Mouse (Mus musculus): ENCODE results near the gene Fam76a.

DNA sequence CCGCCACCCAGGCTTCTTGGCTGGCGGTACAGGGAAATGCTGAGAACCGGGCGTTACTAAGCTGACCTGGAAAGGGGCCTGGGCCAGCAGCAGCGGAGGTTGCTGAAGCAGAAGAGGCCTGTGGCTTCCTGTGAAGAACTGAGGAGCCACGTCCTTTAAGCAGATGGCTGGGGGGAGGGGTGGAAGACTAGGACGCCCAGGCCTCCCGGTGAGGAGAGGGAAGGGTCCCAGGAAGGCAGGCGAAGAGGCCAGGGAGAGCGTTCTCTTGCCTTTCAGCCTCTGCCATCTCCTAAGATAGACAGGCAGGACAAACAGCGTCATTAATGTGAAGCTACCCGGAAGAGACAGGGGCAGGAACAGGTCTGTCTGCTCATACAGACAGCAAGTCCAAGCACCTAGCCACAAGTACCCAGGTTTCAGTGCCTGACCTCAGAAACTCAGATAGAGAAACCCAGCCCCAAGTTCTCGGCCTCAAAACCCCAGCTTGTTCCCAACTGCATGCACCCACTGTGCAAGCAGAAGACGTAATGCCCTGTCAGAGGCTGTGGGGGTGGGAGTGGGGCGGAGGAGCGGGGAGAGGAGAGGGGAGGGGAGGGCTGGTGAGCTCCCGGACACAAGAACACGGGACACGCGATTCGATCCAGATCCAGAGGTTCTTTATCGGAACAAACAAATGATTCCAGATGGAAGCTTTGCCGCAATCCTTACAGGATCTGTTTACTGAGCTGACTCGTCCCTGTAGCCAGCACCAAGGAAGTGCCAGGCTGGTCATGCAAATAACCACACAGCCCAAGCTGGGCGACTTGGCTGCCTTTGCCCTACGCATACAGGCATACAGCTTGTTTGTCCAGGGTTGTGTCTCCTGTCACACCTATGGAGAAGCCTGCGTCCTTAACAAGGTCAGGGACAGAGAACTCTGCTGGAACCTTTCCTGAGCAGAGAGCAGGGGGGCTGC, 24.0 kb upstream of the Fam76a start:
- TF ChIP-seq TAL1 (IDR thresholded peaks at IDR 0.05; ENCODE audit: low read length): no peak
- no peak for TF ChIP-seq GATA1 (IDR thresholded peaks at IDR 0.05; ENCODE audit: low read length)
